Mouse (Mus musculus) ES-E14 (cell line): ENCODE measurements around the gene Dlg5. TPM values are rescaled to one million over a fixed set of nuclear protein-coding genes. Genes with fewer than 3 reads are reported as not detected.

Experiments
- DNase-seq: peaks from one replicate; pipeline ENCODE4 v3.0.0-alpha.2; 2013; ENCODE audit warnings: low read depth, low spot score
- H3K27ac ChIP-seq: 2 replicates; pipeline ENCODE4 v1.5.1; 2012; ENCODE audit warnings: low read depth, mild to moderate bottlenecking, low read length, moderate library complexity, mixed read lengths; ENCODE audit not compliant: poor library complexity, insufficient read depth, severe bottlenecking
- H3K36me3 ChIP-seq: 2 replicates; pipeline ENCODE4 v1.6.1; 2012; ENCODE audit warnings: mild to moderate bottlenecking, low read length, moderate library complexity, mixed read lengths; ENCODE audit not compliant: control insufficient read depth, poor library complexity, insufficient read depth, severe bottlenecking
- H3K4me1 ChIP-seq, 2 experiments: fragments of 150-350 bp in 1 of 2; sonication (generic) in 1 of 2; 2 replicates each; pipeline ENCODE4 v1.6.1; 2012; ENCODE audit warnings: low read length in 2 of 2, mild to moderate bottlenecking in 1 of 2, mixed read lengths in 1 of 2; ENCODE audit not compliant: control insufficient read depth in 2 of 2, insufficient read depth in 2 of 2, poor library complexity in 1 of 2
- H3K4me3 ChIP-seq, 2 experiments: fragments of 150-350 bp in 1 of 2; sonication (generic) in 1 of 2; 2 replicates each; pipeline ENCODE4 v1.5.1; 2012; ENCODE audit warnings: low read length in 2 of 2, low read depth in 1 of 2, mild to moderate bottlenecking in 1 of 2, mixed read lengths in 1 of 2; ENCODE audit not compliant: insufficient read depth in 1 of 2, poor library complexity in 1 of 2, severe bottlenecking in 1 of 2
- H3K9ac ChIP-seq: 2 replicates; pipeline ENCODE4 v1.6.1; 2012; ENCODE audit warnings: low read depth, mild to moderate bottlenecking, low read length, mixed read lengths; ENCODE audit not compliant: poor library complexity, insufficient read depth, severe bottlenecking
- H3K9me3 ChIP-seq: fragments of 150-350 bp; sonication (generic); 2 replicates; pipeline ENCODE4 v1.6.1; 2012; ENCODE audit warnings: low read depth, mild to moderate bottlenecking, low read length; ENCODE audit not compliant: control insufficient read depth, insufficient read depth
- CHD2 ChIP-seq: IDR thresholded peaks from 2 replicates; pipeline ENCODE4 v1.6.1; 2014; ENCODE audit warnings: mild to moderate bottlenecking, low read depth, low read length, inconsistent platforms
- HCFC1 ChIP-seq: IDR thresholded peaks from 2 replicates; pipeline ENCODE4 v1.6.1; 2012; ENCODE audit warnings: low read length, inconsistent platforms, borderline replicate concordance; ENCODE audit not compliant: insufficient read depth
- MAFK ChIP-seq: IDR thresholded peaks from 2 replicates; pipeline ENCODE4 v1.6.1; 2014; ENCODE audit warnings: mild to moderate bottlenecking, low read depth, low read length, inconsistent platforms; ENCODE audit not compliant: insufficient read depth
- ZC3H11A ChIP-seq: IDR thresholded peaks from 2 replicates; pipeline ENCODE4 v1.6.1; 2012; ENCODE audit warnings: low read depth, mild to moderate bottlenecking, inconsistent platforms, low read length, borderline replicate concordance
- ZNF384 ChIP-seq: IDR thresholded peaks from 2 replicates; pipeline ENCODE4 v1.6.1; 2012; ENCODE audit warnings: low read depth, low read length, inconsistent platforms
- in situ Hi-C, 2 experiments: fragments of 600-800 bp; cut with MboI; formaldehyde crosslinking; loops; one replicate each; pipeline ENCODE4 v1.15.1; 2025; ENCODE audit warnings: low sequenced_read_pairs in 2 of 2, inconsistent platforms in 1 of 2; ENCODE audit not compliant: unreplicated experiment in 2 of 2
- total RNA-seq: library from RNA; depleted of rRNA; stranded (reverse); fragments of 300-350 nt; gene quantifications from 2 replicates; pipeline ENCODE4 v1.2.3, GENCODE M21; 2012

The Dlg5 gene
- total RNA-seq, 1 experiment, result 17.5 TPM

- TF ChIP-seq CHD2, result no peak
- TF ChIP-seq HCFC1, result no peak
- TF ChIP-seq MAFK, result no peak
- no peak for TF ChIP-seq ZNF384
- TF ChIP-seq ZC3H11A, result no peak
- Histone ChIP-seq H3K36me3 (no peaks in the 10 kb centered on the region), H3K9ac (no peak overlapping the region), H3K27ac (no peak overlapping the region), H3K4me3 (no peak overlapping the region), H3K4me1 (peaks cover 0 to 6% of the 10 kb centered on the region in 2 experiments; a peak in 2 of 4 replicates), H3K9me3 (no peaks in the 10 kb centered on the region)
- no peak for DNase-seq
- in situ Hi-C loops, result no loop called here
These were observed 44.9 kb downstream of the Dlg5 start for GRCm38 (mm10) chr14:24200771-24201170.

- TF ChIP-seq ZNF384 (no peak), ZC3H11A (no peak), CHD2 (no peak), MAFK (no peak), HCFC1 (no peak)
- H3K27ac ChIP-seq, result no peak overlapping the region
- DNase-seq, result no peak
- in situ Hi-C loops, result no loop called here
- H3K4me1 ChIP-seq, result peaks cover 0 to 6% of the 10 kb centered on the region in 2 experiments; a peak in 2 of 4 replicates
- no peak overlapping the region for H3K4me3 ChIP-seq
- no peaks in the 10 kb centered on the region for H3K9me3 ChIP-seq
- H3K36me3 ChIP-seq, result no peaks in the 10 kb centered on the region
- no peak overlapping the region for H3K9ac ChIP-seq
These were observed 46.0 kb downstream of the Dlg5 start for GRCm38 (mm10) chr14:24199732-24200131.

GRCm38 (mm10) chr14:24197865-24198264 lies 47.9 kb downstream of the Dlg5 start:
- no peak overlapping the region for H3K9ac ChIP-seq
- DNase-seq, result no peak
- H3K36me3 ChIP-seq, result no peaks in the 10 kb centered on the region
- no peak overlapping the region for H3K4me3 ChIP-seq
- H3K9me3 ChIP-seq, result no peaks in the 10 kb centered on the region
- in situ Hi-C loops, result no loop called here
- no peak overlapping the region for H3K27ac ChIP-seq
- no peak for TF ChIP-seq ZC3H11A
- no peak for TF ChIP-seq MAFK
- TF ChIP-seq ZNF384, result no peak
- TF ChIP-seq HCFC1, result no peak
- TF ChIP-seq CHD2, result no peak
- H3K4me1 ChIP-seq, result no peaks in the 10 kb centered on the region

- Histone ChIP-seq H3K27ac (no peak overlapping the region), H3K9me3 (no peaks in the 10 kb centered on the region), H3K4me3 (no peak overlapping the region), H3K9ac (no peak overlapping the region), H3K36me3 (no peaks in the 10 kb centered on the region), H3K4me1 (no peaks in the 10 kb centered on the region)
- no peak for DNase-seq
- in situ Hi-C loops, result no loop called here
- no peak for TF ChIP-seq ZC3H11A
These were observed 48.8 kb downstream of the Dlg5 start for GRCm38 (mm10) chr14:24196947-24197346.

GRCm38 (mm10) chr14:24190131-24190530 lies 55.6 kb downstream of the Dlg5 start:
- Histone ChIP-seq H3K27ac (no peak overlapping the region), H3K4me3 (no peak overlapping the region), H3K4me1 (peaks cover 0 to 8% of the 10 kb centered on the region in 2 experiments; a peak in 1 of 4 replicates), H3K9ac (no peak overlapping the region), H3K36me3 (peaks cover 9% of the 10 kb centered on the region; the same call in 1 of the 2 replicates), H3K9me3 (no peaks in the 10 kb centered on the region)
- no peak for DNase-seq
- TF ChIP-seq MAFK (no peak), ZC3H11A (no peak), ZNF384 (no peak), HCFC1 (no peak), CHD2 (no peak)
- in situ Hi-C loops, result no loop called here
